Mouse (Mus musculus): ENCODE measurements at regions not wholly inside any gene's neighbourhood (a gene's known extent, or its start where the extent isn't known, plus 50 kb on each side); places are given as distances from the start of the nearest gene placed in this dataset.

DNA sequence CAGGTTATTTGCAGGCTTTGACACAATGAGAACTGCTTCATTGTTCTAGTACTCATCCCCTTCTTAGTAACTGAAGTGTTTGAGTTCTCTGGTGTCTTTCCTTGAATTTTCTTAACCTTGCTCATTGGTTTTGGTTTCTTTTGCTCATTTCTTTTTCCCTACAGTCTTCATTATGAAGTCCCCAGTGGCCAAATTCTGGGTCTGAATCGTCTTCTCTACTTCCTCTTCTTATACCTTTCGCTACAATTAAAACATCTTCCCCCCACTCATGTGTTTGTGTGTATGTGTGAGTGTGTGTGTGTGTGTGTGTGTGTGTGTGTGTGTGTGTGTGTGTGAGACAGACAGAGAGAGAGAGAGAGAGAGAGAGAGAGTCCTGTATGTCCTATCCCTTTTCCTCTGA lies 79.2 kb upstream of the Wls start:
- no peaks in the 10 kb centered on the region for H3K36me3 ChIP-seq (ENCODE audit: control insufficient read depth, insufficient read depth)
- H3K4me1 ChIP-seq (replicated peaks; ENCODE audit: control insufficient read depth, insufficient read depth, low read length) = no peaks in the 10 kb centered on the region
- no peak overlapping the region for H3K9ac ChIP-seq (replicated peaks; ENCODE audit: low read depth, low read length)
- H3K4me3 ChIP-seq (replicated peaks; ENCODE audit: low read length) = no peak overlapping the region
- no peak overlapping the region for H3K4me2 ChIP-seq (ENCODE audit: low read length)
- H3K27me3 ChIP-seq (replicated peaks; ENCODE audit: control insufficient read depth, insufficient read depth, low read length) = no peaks in the 10 kb centered on the region
- no peaks in the 10 kb centered on the region for H3K9me3 ChIP-seq (ENCODE audit: control insufficient read depth, low read length)
- H3K27ac ChIP-seq (ENCODE audit: low read length) = no peak overlapping the region
- no peak for ATAC-seq
- 90% methylated on average over 2 of the region's 2 CpGs for WGBS

GRCm38 (mm10) chr3:159760949-159761348 lies 78.5 kb upstream of the Wls start:
- Histone ChIP-seq H3K36me3 (ENCODE audit: control insufficient read depth, insufficient read depth) (no peaks in the 10 kb centered on the region), H3K9me3 (ENCODE audit: control insufficient read depth, low read length) (no peaks in the 10 kb centered on the region), H3K4me1 (replicated peaks; ENCODE audit: control insufficient read depth, insufficient read depth, low read length) (no peaks in the 10 kb centered on the region), H3K4me3 (replicated peaks; ENCODE audit: low read length) (no peak overlapping the region), H3K27me3 (replicated peaks; ENCODE audit: control insufficient read depth, insufficient read depth, low read length) (no peaks in the 10 kb centered on the region), H3K9ac (replicated peaks; ENCODE audit: low read depth, low read length) (no peak overlapping the region), H3K4me2 (ENCODE audit: low read length) (no peak overlapping the region), H3K27ac (ENCODE audit: low read length) (no peak overlapping the region)
- 94% methylated on average over 2 of the region's 2 CpGs for WGBS
- no peak for ATAC-seq

GRCm38 (mm10) chr3:159782222-159782844 lies 57.1 kb upstream of the Wls start:
- no peak overlapping the region for H3K4me3 ChIP-seq (replicated peaks; ENCODE audit: low read length)
- no peaks in the 10 kb centered on the region for H3K4me1 ChIP-seq (replicated peaks; ENCODE audit: control insufficient read depth, insufficient read depth, low read length)
- H3K9me3 ChIP-seq (ENCODE audit: control insufficient read depth, low read length) = no peaks in the 10 kb centered on the region
- H3K27ac ChIP-seq (ENCODE audit: low read length) = no peak overlapping the region
- peak; percentile 77 for ATAC-seq
- H3K36me3 ChIP-seq (ENCODE audit: control insufficient read depth, insufficient read depth) = no peaks in the 10 kb centered on the region
- WGBS = 3% methylated on average over 13 of the region's 13 CpGs
- no peak overlapping the region for H3K9ac ChIP-seq (replicated peaks; ENCODE audit: low read depth, low read length)
- H3K27me3 ChIP-seq (replicated peaks; ENCODE audit: control insufficient read depth, insufficient read depth, low read length) = no peaks in the 10 kb centered on the region
- 0 out of 2 replicates have a peak overlapping the region, but pooled peaks have one; percentile 21 for H3K4me2 ChIP-seq (ENCODE audit: low read length)

DNA sequence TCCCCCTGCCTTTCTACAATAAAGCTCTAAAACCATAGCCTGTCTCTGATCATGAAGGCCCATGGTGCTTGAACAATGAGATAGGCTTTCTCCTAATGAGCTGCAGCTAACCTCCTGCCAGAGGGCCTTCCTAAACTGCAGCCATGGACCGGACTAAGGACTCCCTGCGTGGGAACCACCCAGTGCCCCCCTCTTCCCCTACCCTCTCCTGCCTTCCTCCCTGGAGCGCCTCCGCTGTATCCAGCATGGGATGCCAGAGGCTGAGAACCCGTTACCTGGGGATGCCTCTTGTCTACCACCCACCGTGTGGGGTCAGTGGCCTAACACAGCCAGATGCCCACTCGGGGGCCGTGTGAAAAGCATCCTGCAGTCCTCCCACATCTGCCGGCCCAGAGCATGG lies 51.7 kb upstream of the Wls start:
- Histone ChIP-seq H3K9ac (replicated peaks; ENCODE audit: low read depth, low read length) (no peak overlapping the region), H3K9me3 (ENCODE audit: control insufficient read depth, low read length) (no peaks in the 10 kb centered on the region), H3K4me3 (replicated peaks; ENCODE audit: low read length) (no peak overlapping the region), H3K36me3 (ENCODE audit: control insufficient read depth, insufficient read depth) (no peaks in the 10 kb centered on the region), H3K27ac (ENCODE audit: low read length) (no peak overlapping the region), H3K4me2 (ENCODE audit: low read length) (no peak overlapping the region), H3K4me1 (replicated peaks; ENCODE audit: control insufficient read depth, insufficient read depth, low read length) (no peaks in the 10 kb centered on the region), H3K27me3 (replicated peaks; ENCODE audit: control insufficient read depth, insufficient read depth, low read length) (no peaks in the 10 kb centered on the region)
- 53% methylated on average over 9 of the region's 9 CpGs for WGBS
- no peak for ATAC-seq

Data from forebrain, embryonic 16.5 days (tissue).